Mouse (Mus musculus) erythroblast, adult 5-6 weeks (primary cell): Measurements from ENCODE around the gene Lrmda. TPM values are rescaled to one million over a fixed set of nuclear protein-coding genes. Genes with fewer than 3 reads are reported as not detected.

Experiments
- ATAC-seq: replicated peaks from 2 replicates; pipeline ENCODE4 v1.8.0; 2016; ENCODE audit warnings: moderate number of reproducible peaks, mild to moderate bottlenecking, moderate TSS enrichment, inconsistent platforms; ENCODE audit not compliant: poor library complexity, low FRiP score, severe bottlenecking
- total RNA-seq, 2 experiments: library from RNA; stranded (forward) in 1 of 2; stranded (reverse) in 1 of 2; fragments of 150-400 nt in 1 of 2; fragments of 200-764, 138-1000 nt in 1 of 2; gene quantifications; 2 replicates each; pipeline versions ENCODE4 v1.2.3 to v1.2.4; 2015 to 2017; ENCODE audit warnings: low replicate concordance in 2 of 2

Gene Lrmda
- total RNA-seq, 2 experiments from 2014 or later = 1.5 to 2.1 TPM

DNA sequence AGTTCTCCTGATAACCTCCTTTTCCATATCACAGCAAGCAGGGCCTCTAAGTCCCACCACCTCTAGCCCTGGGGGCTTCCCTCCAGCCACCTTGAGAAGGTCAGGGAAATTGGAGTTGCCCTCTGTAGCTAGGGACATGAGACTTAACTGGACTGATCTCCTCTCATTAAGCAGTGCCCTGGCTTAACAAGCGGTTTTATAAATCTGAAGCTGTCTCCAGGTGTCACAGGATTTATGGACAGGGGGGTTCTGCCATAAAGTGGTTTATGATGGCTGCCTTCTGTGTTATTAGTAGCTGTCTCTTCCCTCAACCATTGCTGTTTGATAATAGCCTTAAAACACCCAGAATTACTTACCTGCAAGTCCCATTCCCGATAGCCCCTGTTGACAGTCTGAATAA is 571.7 kb downstream of the Lrmda start:
- ATAC-seq = no peak

DNA sequence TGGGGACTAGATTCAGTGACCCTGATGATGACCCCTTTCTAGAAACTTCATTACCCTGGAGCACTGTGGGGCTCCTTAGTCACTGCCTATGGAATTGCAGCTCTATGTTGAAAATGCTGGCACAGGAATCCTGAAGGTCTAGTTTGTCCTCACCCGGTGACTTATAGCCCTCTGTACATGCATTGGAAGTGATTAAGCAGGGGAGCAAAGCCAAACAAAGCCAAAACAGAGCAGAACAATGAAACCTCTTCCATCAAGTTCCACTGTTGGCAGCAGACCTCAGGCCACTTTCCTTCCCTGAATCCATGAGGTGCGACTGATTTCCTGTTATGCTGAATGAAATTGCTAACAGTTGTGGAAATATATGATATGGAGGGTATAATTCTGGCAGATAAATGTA is 578.0 kb downstream of the Lrmda start:
- ATAC-seq = no peak

DNA sequence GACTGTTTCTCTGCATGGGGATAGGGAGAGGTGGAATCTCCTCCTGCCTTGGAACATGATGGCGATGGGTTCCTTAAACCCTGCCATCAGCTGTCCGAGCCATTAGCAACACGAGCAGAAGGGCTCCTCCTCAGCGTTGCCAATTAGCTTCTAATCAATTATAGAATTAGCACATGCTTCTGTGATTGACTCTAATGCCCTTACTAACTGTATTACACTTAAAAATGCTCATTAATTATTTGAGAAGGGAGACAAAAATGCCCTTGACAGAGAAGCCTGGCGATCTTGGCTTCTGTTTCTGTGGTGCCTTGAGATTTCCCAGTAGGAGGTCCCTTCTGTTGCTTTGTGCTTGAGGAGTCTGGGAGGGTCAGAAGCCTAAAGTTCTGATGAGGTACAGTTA is 579.1 kb downstream of the Lrmda start:
- no peak for ATAC-seq

DNA sequence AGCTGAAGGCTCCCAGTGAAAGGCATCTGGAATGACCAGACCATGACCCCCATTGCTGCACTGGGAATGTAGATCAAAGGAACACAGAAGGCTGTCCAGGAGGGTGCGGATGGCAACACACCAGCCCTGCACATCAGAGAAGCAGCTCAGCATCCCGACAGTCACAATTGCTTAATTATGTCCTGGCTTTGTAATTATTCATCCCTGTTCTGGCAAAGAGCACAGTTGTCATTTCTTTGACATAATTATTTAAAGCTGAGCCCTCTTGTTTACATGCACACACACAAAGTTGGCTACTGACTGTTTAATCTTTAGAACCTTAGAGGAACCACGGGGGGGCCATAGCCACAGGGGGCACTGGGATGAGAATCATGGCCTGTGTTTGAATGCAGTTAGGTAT is 580.7 kb downstream of the Lrmda start:
- ATAC-seq = no peak

DNA sequence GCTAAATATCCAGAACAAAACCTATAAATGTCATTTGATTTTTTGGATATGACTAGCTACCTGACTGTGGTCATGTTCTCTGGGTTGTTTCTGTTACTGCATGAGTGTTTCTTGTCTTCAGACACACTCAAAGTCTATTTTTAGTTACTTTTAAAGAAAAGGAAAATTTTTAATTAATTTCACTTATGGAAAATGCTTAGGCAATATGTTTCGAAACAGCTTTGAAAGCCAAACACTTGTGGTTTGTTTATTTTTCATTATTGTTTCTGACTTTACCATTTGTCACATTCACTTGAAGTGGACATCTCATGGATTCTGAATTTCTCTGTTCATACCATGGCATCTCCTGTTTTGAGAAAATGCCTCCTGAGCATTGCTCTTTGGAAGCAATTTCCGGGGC is 582.8 kb downstream of the Lrmda start:
- no peak for ATAC-seq

DNA sequence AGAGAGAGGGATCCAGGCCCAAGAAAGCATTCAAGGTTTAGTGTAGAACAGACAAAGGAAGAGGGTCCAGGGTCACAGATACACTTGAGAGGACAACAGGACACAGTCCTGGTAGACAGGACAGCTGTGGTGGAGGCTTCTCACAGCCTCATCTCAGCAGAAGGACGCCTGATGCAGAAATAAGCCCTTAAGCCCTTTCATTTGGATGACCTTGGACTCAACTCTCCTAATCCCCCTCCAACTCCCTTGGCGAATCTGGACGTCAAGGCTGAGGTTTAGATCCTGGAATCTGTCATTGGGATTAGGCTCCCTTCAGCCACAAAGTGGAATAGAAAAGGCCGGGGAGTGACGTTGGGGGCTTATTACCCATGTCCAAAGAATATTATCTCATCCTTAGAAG is 589.1 kb downstream of the Lrmda start:
- no peak for ATAC-seq

DNA sequence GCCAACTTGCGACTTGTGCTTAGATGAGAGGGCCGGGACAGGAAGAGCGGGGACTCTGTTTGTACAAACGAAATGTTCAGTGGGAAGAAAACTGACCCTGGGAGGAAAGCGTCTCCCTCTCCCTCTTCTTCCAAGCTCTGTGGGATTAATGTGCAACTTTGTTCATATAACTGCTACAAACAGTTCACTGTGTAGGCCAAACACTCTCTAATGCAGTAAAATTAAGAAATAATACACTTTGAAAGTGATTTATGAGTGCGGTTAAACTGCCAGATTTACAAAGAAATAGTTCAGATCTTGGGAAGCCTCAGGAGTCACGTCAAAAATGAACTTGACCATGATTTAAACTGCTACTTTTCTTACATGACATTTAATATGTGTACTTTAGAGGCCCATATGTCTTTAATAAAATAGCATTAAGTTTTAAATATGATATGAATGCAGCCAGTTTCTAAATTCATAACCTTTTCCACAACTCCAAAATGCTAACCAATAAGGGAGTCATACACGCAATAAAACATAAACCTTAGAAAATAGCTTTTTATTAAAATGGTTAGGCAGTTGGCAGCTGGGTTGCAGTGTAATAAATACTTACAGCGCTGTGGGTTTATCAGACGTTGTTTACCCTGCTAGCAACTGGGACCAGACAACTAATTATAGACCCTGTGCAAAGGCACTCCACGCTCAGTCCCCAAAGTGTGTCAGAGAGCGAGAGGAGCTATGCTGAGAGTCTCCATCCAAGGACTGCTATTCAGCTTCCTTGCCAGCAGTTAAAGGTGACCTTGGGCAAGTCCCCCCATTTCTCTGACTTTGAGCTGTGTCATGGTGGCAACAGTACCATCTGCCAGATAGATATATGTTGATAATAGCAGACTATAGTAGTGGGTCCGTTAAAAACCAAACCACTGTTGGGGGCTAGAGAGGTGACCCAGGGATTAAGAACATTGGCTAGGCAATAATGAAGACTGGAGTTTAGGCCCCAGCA is 590.0 kb downstream of the Lrmda start:
- no peak for ATAC-seq

DNA sequence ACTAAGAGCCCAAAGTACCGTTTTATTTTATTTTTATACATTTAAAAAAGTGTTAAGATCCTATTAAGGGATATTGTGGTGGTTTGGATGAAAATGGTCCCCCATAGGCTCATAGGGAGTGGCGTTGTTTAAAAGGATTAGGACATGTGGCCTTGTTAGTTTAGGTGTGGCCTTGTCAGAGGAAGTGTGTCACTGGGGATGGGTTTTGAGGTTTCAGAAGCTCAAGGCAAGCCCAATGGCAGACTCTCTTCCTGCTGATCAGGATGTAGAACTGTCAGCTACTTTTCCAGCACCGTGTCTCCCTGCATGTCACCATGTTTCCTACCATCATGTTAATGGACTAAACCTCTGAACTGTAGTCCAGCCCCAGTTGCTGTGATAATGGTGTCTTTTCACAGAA is 591.5 kb downstream of the Lrmda start:
- ATAC-seq = no peak

DNA sequence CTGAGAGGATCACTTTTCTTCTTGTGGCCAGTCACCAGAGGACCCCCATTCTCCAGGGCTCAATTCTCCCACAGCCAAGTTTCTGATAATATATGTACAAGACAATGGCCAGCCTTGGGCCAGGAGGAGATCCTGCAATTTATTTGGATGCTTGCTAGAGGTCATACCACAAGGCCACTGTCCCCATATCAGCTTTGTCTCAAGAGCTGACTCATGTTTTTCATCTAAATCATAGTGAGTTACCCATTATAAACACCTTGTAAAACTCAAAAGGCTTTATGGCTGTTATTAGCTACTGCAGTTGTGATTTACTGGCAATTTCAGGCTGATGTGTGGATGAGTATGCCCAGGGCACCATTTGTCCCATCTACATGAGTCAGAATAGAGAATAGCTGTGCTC is 600.7 kb downstream of the Lrmda start:
- no peak for ATAC-seq

DNA sequence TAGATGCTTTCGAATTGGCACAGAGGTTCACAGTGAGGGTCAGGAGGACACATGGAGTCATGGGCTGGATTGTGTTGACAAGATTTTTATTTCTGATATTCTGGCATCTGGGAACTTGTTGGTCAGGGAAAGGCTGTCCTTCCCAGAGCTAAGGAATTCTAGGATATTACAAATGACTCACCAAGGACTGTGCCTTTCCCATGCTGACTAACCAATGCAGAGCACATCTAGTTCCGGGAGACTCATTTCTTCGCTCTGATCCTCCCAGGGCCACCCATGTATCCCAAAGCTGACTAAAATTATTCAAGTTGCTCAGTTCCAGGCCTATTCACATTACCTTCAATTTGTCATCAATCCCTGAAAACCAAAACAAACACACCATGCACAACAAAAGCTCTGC is 602.4 kb downstream of the Lrmda start:
- ATAC-seq = no peak

DNA sequence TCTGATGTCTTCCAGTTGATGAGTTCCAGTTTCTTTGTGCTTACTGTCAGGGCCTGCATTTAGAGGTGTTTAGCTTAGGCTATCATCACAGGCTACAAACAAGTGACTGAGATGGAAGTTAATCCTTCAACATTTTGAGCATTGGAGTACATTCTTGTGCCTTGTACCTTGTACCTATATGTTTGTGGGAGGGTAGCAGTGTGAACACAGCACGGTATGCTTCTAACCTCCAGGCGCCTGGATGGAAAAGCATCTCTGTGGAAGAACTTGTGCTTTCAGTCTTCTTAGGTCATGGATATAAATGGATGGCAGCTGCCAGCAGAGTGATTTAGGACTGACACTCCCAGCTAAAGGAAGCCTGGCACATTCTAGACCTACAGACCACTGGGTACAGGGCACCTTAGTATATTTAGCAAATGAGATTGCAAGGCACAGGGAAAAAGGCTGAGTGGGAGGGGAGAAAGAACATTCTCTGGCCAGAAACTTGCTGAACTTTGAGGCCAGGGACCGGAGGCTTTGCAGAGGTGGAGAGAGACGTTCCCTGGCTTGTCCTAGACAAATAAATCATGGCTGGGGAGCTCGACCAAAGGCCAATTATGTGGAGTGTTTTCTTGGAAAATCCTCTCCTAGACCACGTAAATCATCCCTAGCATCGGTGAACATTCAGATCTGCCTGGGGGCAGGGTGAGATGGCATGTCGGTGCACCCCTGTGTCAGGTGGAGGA is 607.8 kb downstream of the Lrmda start:
- ATAC-seq = no peak

DNA sequence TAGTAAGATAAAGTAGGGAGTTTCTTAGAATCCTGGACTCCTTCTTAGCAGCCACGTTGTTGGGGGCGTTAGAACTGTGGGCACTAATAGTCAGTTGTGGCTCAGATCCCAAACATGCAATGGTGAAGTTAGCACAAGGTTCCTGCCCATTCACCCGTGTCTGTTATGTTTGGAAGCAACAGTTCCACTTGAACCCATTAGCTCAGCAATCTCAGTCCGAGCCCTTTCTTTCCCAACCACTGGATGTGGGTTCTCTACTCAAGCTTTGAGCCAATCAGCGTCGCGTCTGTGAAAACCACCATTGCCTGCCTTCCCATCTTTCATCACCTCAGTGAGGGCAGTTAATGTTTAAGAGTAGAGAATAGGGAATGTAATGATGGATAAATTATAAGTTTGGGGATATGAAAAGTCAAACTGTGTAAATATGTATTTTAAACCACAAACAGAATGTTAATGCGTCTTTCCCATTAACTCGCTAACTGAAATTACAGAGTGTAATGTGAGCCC is 610.9 kb downstream of the Lrmda start:
- no peak for ATAC-seq

DNA sequence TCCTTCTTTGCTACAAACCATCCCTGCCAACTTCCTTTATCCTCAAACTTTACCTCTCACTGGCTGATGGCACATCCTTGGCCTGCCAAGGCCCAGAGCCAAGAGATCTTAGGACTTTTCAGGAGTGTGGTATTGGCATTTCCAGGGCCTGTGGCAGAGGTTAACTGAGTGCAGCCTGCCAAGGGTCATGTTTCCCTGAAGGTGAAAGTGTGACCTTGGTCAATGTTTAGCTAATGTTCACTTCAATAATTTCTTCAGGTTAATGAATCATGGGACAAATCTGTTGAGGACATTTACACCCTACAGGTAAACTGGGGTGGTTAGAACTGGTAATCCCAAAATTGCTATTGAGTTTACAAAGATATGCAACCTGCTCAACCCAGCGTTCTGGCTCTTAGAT is 614.1 kb downstream of the Lrmda start:
- no peak for ATAC-seq

DNA sequence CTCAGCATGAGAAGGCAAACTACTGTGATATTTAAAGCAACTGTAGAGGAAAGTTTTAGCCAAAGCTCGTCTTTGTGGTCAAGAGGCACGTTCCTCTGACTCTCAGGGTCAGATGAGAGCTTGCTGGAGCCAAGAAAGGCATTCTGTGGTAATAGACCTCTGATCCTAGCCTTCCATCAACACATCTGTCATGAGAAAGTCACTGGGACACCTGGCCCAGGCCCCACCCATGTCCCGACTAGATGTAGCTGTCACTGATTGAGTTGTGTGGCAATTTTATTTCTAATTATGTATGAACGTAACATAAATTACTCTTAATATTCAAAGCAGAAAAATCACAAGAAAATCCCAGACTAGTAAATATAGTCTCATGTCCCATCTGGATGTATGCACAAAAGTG is 624.0 kb downstream of the Lrmda start:
- ATAC-seq = no peak

DNA sequence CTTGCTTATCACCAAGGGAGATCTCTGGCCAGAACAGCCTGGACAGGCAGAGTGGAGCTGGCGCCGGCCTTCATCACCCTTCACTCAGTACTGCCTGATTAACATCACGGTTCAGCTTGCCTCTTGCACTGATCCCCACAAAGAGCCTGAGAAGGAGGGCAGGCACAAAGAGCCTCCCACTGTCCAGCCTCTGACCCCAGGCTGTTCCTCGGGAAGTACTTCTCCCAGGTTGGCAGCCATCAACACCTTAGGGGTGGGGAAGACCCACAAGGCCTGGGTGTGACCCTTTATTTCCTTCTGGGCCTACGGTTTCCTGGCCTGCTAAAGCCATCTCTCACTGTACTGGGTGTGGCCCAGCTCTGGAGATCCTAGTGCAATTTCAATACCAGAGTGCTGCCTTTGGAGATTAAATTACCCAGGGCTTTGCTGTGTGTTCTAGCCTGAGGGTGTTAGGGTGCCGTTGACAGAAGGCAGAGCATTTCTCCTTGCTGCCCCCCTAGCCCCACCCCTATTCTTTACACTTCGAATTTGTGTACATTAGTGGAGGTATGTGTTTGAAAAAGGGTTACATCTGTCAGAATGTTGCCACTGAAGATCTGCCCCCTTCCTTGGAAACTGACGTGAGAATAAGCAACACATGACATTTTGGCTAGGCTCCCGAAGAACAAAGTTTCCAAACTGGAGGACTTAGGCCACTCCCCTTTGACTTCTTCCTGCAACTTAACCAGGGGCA is 628.5 kb downstream of the Lrmda start:
- no peak for ATAC-seq

DNA sequence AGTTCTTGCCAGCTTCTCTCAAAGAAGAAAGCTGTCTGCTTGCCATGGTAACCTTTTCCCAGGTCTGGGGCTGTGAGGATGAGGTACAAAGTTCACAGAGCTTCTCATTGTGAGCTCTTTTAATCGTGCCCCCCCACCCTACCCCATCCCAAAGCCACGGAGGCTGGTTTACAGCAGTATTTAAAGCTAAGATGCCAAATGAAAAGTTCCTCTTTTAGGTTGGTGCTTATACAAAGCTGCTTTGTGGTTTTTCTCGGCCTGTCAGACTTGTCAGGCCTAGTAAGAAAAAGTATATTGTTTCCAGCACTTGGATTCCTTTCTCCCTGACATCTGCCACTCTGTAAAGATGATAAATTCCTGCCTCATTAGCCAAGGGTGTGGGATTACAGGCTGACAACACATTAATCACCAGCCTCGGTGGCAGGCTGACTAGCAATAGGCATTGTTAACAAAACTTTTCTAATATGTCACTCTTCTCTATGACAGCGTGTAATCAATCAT is 629.9 kb downstream of the Lrmda start:
- ATAC-seq = no peak

DNA sequence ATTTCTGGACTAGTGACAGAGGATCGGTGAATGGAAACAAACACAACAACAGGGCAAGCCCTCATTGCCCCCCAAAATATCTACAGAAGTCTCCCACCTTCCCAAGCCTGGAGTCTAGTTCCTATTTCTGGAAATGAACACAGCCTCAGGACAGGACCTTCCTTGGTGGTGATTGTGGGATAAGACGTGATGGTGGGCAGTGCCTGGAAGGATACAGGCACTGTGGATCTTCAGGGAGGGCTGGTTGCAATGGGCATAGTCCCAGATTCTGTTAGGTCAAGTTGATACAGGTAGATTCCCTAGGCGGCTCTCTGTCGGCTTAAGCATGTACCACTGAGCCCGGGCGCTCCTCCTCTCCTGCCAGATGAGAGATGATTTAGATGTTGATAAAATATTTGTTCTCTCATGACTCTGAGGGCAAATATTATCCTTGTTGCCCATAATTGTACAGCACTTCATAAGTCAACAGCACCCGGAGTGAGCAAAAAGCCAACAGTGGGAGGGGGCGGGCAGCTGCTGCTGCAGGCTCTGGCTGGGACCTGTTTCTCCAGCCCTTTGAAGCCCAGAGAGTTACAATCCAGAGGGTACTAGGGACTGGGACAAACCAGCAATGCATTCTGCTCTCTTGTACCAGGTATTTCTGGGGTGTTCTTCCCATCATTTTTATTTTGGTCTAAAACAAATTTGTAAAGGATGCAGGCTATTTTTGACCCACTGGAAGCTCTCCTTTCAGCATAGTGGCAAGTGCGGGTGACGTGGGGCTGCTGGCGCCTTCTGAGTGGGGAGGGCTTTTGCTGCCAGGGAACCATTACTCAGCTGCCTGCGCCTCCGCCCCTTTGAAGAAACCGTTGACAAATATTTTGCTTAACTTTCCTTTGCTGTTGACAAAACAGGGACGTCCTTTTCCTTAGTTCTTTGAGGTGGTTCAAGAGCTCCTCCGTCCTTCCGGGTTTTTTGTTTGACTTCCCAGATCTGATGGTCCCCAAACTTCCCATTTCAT is 630.8 kb downstream of the Lrmda start:
- no peak for ATAC-seq

DNA sequence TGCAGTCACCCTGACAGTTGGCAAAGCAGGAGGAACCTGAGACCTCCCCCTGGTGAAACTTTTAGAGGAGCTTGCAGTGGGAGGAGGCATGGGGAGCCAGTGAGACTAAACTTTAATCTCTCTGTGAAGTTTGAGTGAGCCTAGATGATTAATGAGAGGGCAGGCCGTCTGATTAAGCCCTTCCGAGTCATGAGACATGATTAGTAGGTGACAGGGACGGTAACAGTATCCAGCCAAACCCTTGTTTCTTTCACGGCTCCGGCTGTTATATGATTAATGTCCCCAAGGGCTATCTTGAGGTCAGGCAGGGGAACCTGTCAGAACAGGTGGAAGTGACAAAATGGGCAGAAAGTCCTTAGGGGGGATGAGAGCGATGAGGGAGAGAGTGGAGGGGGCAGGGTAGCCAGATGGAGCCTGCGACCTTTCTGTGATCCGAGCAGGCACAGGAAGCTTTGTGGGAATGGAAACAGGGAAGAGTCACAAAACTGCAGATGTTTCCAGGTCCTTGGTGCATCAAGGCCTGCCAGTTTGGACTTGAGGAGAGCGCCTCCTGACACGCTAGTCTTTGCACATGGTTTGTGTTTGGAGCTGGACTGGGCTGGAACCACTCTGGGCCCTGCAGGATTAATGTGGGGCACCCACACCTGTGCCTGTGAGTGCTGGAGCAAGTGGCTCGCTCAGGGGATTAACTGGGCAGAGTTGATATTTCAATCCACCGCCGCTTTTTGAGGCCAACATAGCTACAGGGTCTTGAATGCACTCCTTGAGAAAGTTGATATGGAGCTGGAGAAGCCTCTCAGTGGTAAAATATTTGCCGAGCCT is 631.8 kb downstream of the Lrmda start:
- ATAC-seq = no peak
